Comparison of ENCODE assay signal across 30 mouse cellular contexts in the genomic region with DNA sequence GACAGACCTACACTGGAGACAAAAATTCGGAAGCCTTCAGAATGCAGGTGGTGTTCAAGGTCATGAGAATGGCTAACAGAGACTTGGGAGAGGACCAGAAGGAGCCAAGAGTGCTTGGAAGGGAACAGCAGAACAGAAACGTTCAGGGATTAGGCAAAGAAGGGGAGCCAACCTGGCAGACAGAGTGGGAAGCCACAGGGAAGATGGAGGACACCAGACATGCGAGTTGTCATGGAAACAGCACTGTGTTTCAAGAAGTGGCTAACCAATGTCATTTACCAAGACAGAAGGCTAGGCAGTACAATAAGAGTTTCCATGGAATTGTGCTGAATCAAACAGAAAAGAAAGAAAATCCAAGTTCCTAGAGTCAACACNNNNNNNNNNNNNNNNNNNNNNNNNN. TPM values are rescaled to one million over a fixed set of nuclear protein-coding genes. Genes with fewer than 3 reads are reported as not detected.
A peak's percentile ranks its signal among the peaks of the same experiment; 100 is the strongest.
DNase-seq lines count a peak whose midpoint lies in the region; ATAC-seq and TF ChIP-seq lines count a peak whose summit lies in the region.
"Had no signal": no experiment of that assay in that cellular context is flagged by ENCODE, and none has a peak within 500 bp of the region (broad histone marks: within the 10 kb centered on the region; RNA-seq: fewer than 3 reads in every experiment).

No protein-coding gene starts in this region.

- no peak overlapping the region for H3K4me2 ChIP-seq in hindbrain, embryonic 14.5 days (replicated peaks)
- no peak overlapping the region for H3K4me2 ChIP-seq in hindbrain, embryonic 11.5 days (replicated peaks; ENCODE audit: low read depth, low read length)
- H3K4me2 ChIP-seq in forebrain, embryonic 12.5 days, result no peak overlapping the region
- no peak overlapping the region for H3K4me2 ChIP-seq in hindbrain, postnatal 0 days (ENCODE audit: low read depth, low read length)
- H3K4me2 ChIP-seq: heart, embryonic 12.5 days; intestine, embryonic 15.5 days; kidney, embryonic 15.5 days; liver, embryonic 11.5 days; lung, embryonic 14.5 days had no signal

- TF ChIP-seq POLR2A in thymus, adult 2 months (IDR thresholded peaks at IDR 0.05; ENCODE audit: control insufficient read depth, extremely low read depth, insufficient read depth, low read length, poor library complexity), result no peak

- no peak for DNase-seq in hindbrain, embryonic 14.5 days (ENCODE audit: low spot score)
- no peak for DNase-seq in hindbrain, embryonic 11.5 days (ENCODE audit: low spot score)
- no peak for DNase-seq in thymus, adult 2 months
- DNase-seq in thymus, adult 18-20 months, result no peak
- DNase-seq in hindbrain, postnatal 0 days (ENCODE audit: low spot score), result peak; percentile 79
- no peak for DNase-seq in B cell, adult 2 months
- no peak for DNase-seq in urinary bladder, adult 18-20 months (ENCODE audit: low spot score in 2 of 2)
- DNase-seq: lung, embryonic 14.5 days; right cerebral cortex, postnatal 14 days; thymus, postnatal 4 days had no signal

- no peaks in the 10 kb centered on the region for H3K36me3 ChIP-seq in hindbrain, embryonic 14.5 days (replicated peaks; ENCODE audit: control insufficient read depth, insufficient read depth)
- no peaks in the 10 kb centered on the region for H3K36me3 ChIP-seq in hindbrain, embryonic 11.5 days (ENCODE audit: control insufficient read depth, insufficient read depth, low read length)
- no peaks in the 10 kb centered on the region for H3K36me3 ChIP-seq in thymus, adult 2 months (ENCODE audit: control insufficient read depth, insufficient read depth, low read length)
- no peaks in the 10 kb centered on the region for H3K36me3 ChIP-seq in forebrain, embryonic 12.5 days (replicated peaks)
- H3K36me3 ChIP-seq in hindbrain, postnatal 0 days (ENCODE audit: insufficient read depth, low read length), result no peaks in the 10 kb centered on the region
- H3K36me3 ChIP-seq: embryonic facial prominence, embryonic 10.5 days; G1E; heart, embryonic 12.5 days; intestine, embryonic 15.5 days; kidney, embryonic 15.5 days; limb, embryonic 10.5 days had no signal

- H3K9me3 ChIP-seq in hindbrain, embryonic 14.5 days (ENCODE audit: control insufficient read depth, low read length), result 0 out of 2 replicates have a peak, but pooled peaks cover 4% of the 10 kb centered on the region
- no peaks in the 10 kb centered on the region for H3K9me3 ChIP-seq in hindbrain, embryonic 11.5 days (ENCODE audit: control insufficient read depth, low read length)
- 0 out of 2 replicates have a peak, but pooled peaks cover 4% of the 10 kb centered on the region for H3K9me3 ChIP-seq in forebrain, embryonic 12.5 days
- H3K9me3 ChIP-seq in hindbrain, postnatal 0 days (ENCODE audit: low read length), result no peaks in the 10 kb centered on the region
- H3K9me3 ChIP-seq: G1E; heart, embryonic 12.5 days; intestine, embryonic 15.5 days; kidney, embryonic 15.5 days; limb, embryonic 10.5 days had no signal

- WGBS in hindbrain, embryonic 14.5 days, result 54% methylated on average over 3 of the region's 3 CpGs
- WGBS in hindbrain, embryonic 11.5 days, result 64% methylated on average over 3 of the region's 3 CpGs
- WGBS in thymus, adult 2 months, result 75% methylated on average over 3 of the region's 3 CpGs
- WGBS in forebrain, embryonic 12.5 days, result 65% methylated on average over 3 of the region's 3 CpGs
- WGBS in hindbrain, postnatal 0 days, result 36% methylated on average over 3 of the region's 3 CpGs

- H3K4me1 ChIP-seq in hindbrain, embryonic 14.5 days (replicated peaks; ENCODE audit: control insufficient read depth, insufficient read depth, low read length), result 0 out of 2 replicates have a peak, but pooled peaks cover 5% of the 10 kb centered on the region
- no peaks in the 10 kb centered on the region for H3K4me1 ChIP-seq in hindbrain, embryonic 11.5 days (replicated peaks; ENCODE audit: control insufficient read depth, insufficient read depth, low read length)
- H3K4me1 ChIP-seq in thymus, adult 2 months (replicated peaks; ENCODE audit: control insufficient read depth, insufficient read depth, low read length), result peaks cover 44% of the 10 kb centered on the region
- peaks cover 8% of the 10 kb centered on the region; the same call in 1 of the 2 replicates for H3K4me1 ChIP-seq in forebrain, embryonic 12.5 days
- no peaks in the 10 kb centered on the region for H3K4me1 ChIP-seq in hindbrain, postnatal 0 days (ENCODE audit: insufficient read depth, low read length)
- H3K4me1 ChIP-seq: kidney, embryonic 15.5 days had no signal

- no peak for TF ChIP-seq CTCF in thymus, adult 2 months (IDR thresholded peaks at IDR 0.05; ENCODE audit: borderline replicate concordance, control insufficient read depth, extremely low read depth, insufficient read depth, low read length, poor library complexity)
- TF ChIP-seq CTCF in hindbrain, postnatal 0 days (IDR thresholded peaks at IDR 0.05; ENCODE audit: low read depth), result no peak

- ATAC-seq in hindbrain, embryonic 14.5 days (ENCODE audit: low FRiP score), result peak; percentile 60; the same call in 1 of the 2 replicates
- no peak for ATAC-seq in hindbrain, embryonic 11.5 days (ENCODE audit: low FRiP score)
- 0 out of 2 replicates have a peak, but pooled peaks have one; percentile 30 for ATAC-seq in forebrain, embryonic 12.5 days (ENCODE audit: low FRiP score)
- peak; percentile 72 for ATAC-seq in hindbrain, postnatal 0 days
- ATAC-seq: CD4-positive, CD25-positive, alpha-beta regulatory T cell, adult 4 months; intestine, embryonic 15.5 days had no signal

- H3K9ac ChIP-seq in hindbrain, embryonic 14.5 days, result no peak overlapping the region
- no peak overlapping the region for H3K9ac ChIP-seq in hindbrain, embryonic 11.5 days (ENCODE audit: low read depth, low read length)
- H3K9ac ChIP-seq in forebrain, embryonic 12.5 days, result no peak overlapping the region
- no peak overlapping the region for H3K9ac ChIP-seq in hindbrain, postnatal 0 days (replicated peaks; ENCODE audit: low read length)
- H3K9ac ChIP-seq: heart, embryonic 12.5 days; intestine, embryonic 15.5 days; kidney, embryonic 15.5 days; lung, embryonic 14.5 days had no signal

- H3K4me3 ChIP-seq in hindbrain, embryonic 14.5 days (replicated peaks; ENCODE audit: low read length), result no peak overlapping the region
- no peak overlapping the region for H3K4me3 ChIP-seq in hindbrain, embryonic 11.5 days (ENCODE audit: low read depth, low read length)
- H3K4me3 ChIP-seq in thymus, adult 2 months (ENCODE audit: control insufficient read depth, insufficient read depth, low read length), result no peak overlapping the region
- H3K4me3 ChIP-seq in forebrain, embryonic 12.5 days (replicated peaks), result no peak overlapping the region
- H3K4me3 ChIP-seq in hindbrain, postnatal 0 days (ENCODE audit: low read length), result no peak overlapping the region
- H3K4me3 ChIP-seq: embryonic facial prominence, embryonic 10.5 days; erythroblast, embryonic 14.5 days; heart, embryonic 12.5 days; intestine, embryonic 15.5 days; kidney, embryonic 15.5 days; limb, embryonic 10.5 days had no signal

- no peaks in the 10 kb centered on the region for H3K27me3 ChIP-seq in hindbrain, embryonic 14.5 days (ENCODE audit: control insufficient read depth, insufficient read depth, low read length)
- no peaks in the 10 kb centered on the region for H3K27me3 ChIP-seq in hindbrain, embryonic 11.5 days (ENCODE audit: control insufficient read depth, insufficient read depth, low read length)
- no peaks in the 10 kb centered on the region for H3K27me3 ChIP-seq in thymus, adult 2 months (ENCODE audit: control insufficient read depth, insufficient read depth, low read length)
- no peaks in the 10 kb centered on the region for H3K27me3 ChIP-seq in forebrain, embryonic 12.5 days
- no peaks in the 10 kb centered on the region for H3K27me3 ChIP-seq in hindbrain, postnatal 0 days (ENCODE audit: insufficient read depth, low read length)
- H3K27me3 ChIP-seq: intestine, embryonic 15.5 days; kidney, embryonic 15.5 days had no signal

- peak overlapping the region; percentile 58 for H3K27ac ChIP-seq in hindbrain, embryonic 14.5 days
- no peak overlapping the region for H3K27ac ChIP-seq in hindbrain, embryonic 11.5 days (ENCODE audit: low read depth, low read length)
- H3K27ac ChIP-seq in thymus, adult 2 months (ENCODE audit: control insufficient read depth, insufficient read depth, low read length), result peak overlapping the region; percentile 21; the same call in 1 of the 2 replicates
- H3K27ac ChIP-seq in forebrain, embryonic 12.5 days, result no peak overlapping the region
- H3K27ac ChIP-seq in hindbrain, postnatal 0 days, result peak overlapping the region; percentile 49; the same call in 1 of the 2 replicates
- H3K27ac ChIP-seq: embryonic facial prominence, embryonic 10.5 days; intestine, embryonic 15.5 days; kidney, embryonic 15.5 days; limb, embryonic 10.5 days; macrophage; stomach, postnatal 0 days had no signal

RNA-seq across cellular contexts. Expression of a gene that starts 2.6 kb away (rescaled TPM):
- polyA plus RNA-seq in hindbrain, embryonic 14.5 days (2014; fragmentation: Nextera tagmentation; extraction: Ambion mirVana), result 0.08 TPM in 1 of 2 replicates, not detected in the other
- not detected in 2 replicates for polyA plus RNA-seq in hindbrain, embryonic 11.5 days (2014; fragmentation: Nextera tagmentation; extraction: Ambion mirVana)
- polyA plus RNA-seq in thymus, adult 2 months (2012; rRNA removed), result not detected in 2 replicates
- polyA plus RNA-seq in forebrain, embryonic 12.5 days (2016; fragmentation: Nextera tagmentation; extraction: Ambion mirVana), result not detected in 2 replicates
- total RNA-seq in hindbrain, postnatal 0 days (2014; rRNA removed), result not detected in 2 replicates
- polyA plus RNA-seq in hindbrain, postnatal 0 days (2015; fragmentation: Nextera tagmentation; extraction: Ambion mirVana), result not detected in 2 replicates
- total RNA-seq: adrenal gland, postnatal 4 days; G1E; gastrocnemius, adult 18-20 months; heart, postnatal 25 days; left cerebral cortex, adult 18-20 months had no signal
- polyA plus RNA-seq: CD4-positive, CD25-positive, alpha-beta regulatory T cell, adult 4 months; cerebellum, adult 2 months; embryonic facial prominence, embryonic 10.5 days; erythroblast, embryonic 14.5 days; G1E; gonadal fat pad, adult 2 months; heart, embryonic 12.5 days; intestine, embryonic 15.5 days; limb, embryonic 10.5 days; liver, embryonic 11.5 days; lung, embryonic 14.5 days; macrophage; neural tube, embryonic 11.5 days; spleen, adult 2 months; stomach, postnatal 0 days had no signal

RNA-seq across cellular contexts. Expression of a gene that starts 56.9 kb away (rescaled TPM):
- 36.4 and 40.4 TPM in 2 replicates for polyA plus RNA-seq in hindbrain, embryonic 14.5 days (2014; fragmentation: Nextera tagmentation; extraction: Ambion mirVana)
- 33.0 and 41.9 TPM in 2 replicates for polyA plus RNA-seq in hindbrain, embryonic 11.5 days (2014; fragmentation: Nextera tagmentation; extraction: Ambion mirVana)
- polyA plus RNA-seq in thymus, adult 2 months (2012; rRNA removed), result 880 and 889 TPM in 2 replicates
- 70.2 and 86.8 TPM in 2 replicates for polyA plus RNA-seq in forebrain, embryonic 12.5 days (2016; fragmentation: Nextera tagmentation; extraction: Ambion mirVana)
- total RNA-seq in hindbrain, postnatal 0 days (2014; rRNA removed), result 68.6 and 74.4 TPM in 2 replicates
- polyA plus RNA-seq in hindbrain, postnatal 0 days (2015; fragmentation: Nextera tagmentation; extraction: Ambion mirVana), result 43.3 and 55.1 TPM in 2 replicates
- total RNA-seq: G1E had no signal
- polyA plus RNA-seq: G1E had no signal

Comparison
In these comparisons a context has a peak if more than half of its experiments do, and no peak if none do; other contexts are left out.
1. H3K27ac ChIP-seq: peak in hindbrain, embryonic 14.5 days (single experiment), thymus, adult 2 months (single experiment) and hindbrain, postnatal 0 days (single experiment); none in hindbrain, embryonic 11.5 days (single experiment) and forebrain, embryonic 12.5 days (single experiment).
2. RNA of a gene that starts 56.9 kb away (polyA plus RNA-seq): 880 to 889 TPM in thymus, adult 2 months; 70.2 to 86.8 TPM in forebrain, embryonic 12.5 days, 43.3 to 55.1 TPM in hindbrain, postnatal 0 days, 36.4 to 40.4 TPM in hindbrain, embryonic 14.5 days and 33.0 to 41.9 TPM in hindbrain, embryonic 11.5 days; every median in the first group is over 10 times any median in the second.